Mouse (Mus musculus): ENCODE results near the gene Zfp936.
"Not testable (repeated sequence)": the region's sequence is repeated elsewhere in the genome, so short reads cannot be mapped to it uniquely, and the experiment has no call there.

DNA sequence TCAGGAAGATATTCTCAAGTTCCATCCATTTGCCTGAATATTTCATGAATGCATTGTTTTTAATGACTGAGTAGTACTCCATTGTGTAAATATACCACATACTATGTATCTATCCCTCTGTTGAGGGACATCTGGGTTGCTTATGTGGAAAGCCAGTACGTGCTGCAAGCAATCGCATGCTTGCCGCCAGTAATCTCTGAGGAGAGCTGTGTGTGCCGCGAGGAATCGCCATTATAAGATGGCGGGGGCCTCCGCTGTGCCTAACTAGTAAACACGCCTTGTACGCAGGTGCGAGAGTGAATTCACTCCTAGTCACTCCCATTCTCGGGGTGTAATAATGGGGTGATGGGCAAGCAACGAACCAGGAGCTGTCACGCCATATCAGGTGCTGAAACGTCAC lies 14.7 kb downstream of the Zfp936 start:
- TF ChIP-seq CTCF (IDR thresholded peaks at IDR 0.05; ENCODE audit: low read depth, low read length); POLR2A (IDR thresholded peaks at IDR 0.05; ENCODE audit: extremely low read depth, insufficient read depth, low read length): not testable (repeated sequence)
